Mouse (Mus musculus) limb, embryonic 14.5 days (tissue): ENCODE measurements around the gene Tmem240. TPM values are rescaled to one million over a fixed set of nuclear protein-coding genes. Genes with fewer than 3 reads are reported as not detected.
"Not testable (repeated sequence)": the region's sequence is repeated elsewhere in the genome, so short reads cannot be mapped to it uniquely, and the experiment has no call there.

Experiments used
- ATAC-seq: fragments of 200-750 bp; cut with Nextera tagmentation; 2 replicates; pipeline ENCODE4 v1.8.0; 2017; ENCODE audit warnings: low read depth, moderate number of reproducible peaks, moderate TSS enrichment; ENCODE audit not compliant: low FRiP score
- DNase-seq: peaks from one replicate; pipeline ENCODE4 v3.0.0-alpha.2; 2015; ENCODE audit warnings: low spot score
- H3K27ac ChIP-seq: fragments of 300-500 bp; sonication (generic); replicated peaks from 2 replicates; pipeline ENCODE4 v1.5.1; 2014; ENCODE audit warnings: low read depth, mild to moderate bottlenecking, low read length, moderate library complexity, mixed read lengths
- H3K27me3 ChIP-seq: fragments of 300-500 bp; sonication (generic); 2 replicates; pipeline ENCODE4 v1.6.1; 2014; ENCODE audit warnings: low read length, mixed read lengths; ENCODE audit not compliant: control insufficient read depth, insufficient read depth
- H3K36me3 ChIP-seq: fragments of 300-500 bp; sonication (generic); 2 replicates; pipeline ENCODE4 v1.6.1; 2014; ENCODE audit warnings: mild to moderate bottlenecking, low read length, moderate library complexity, mixed read lengths; ENCODE audit not compliant: control insufficient read depth, insufficient read depth
- H3K4me1 ChIP-seq: fragments of 300-500 bp; sonication (generic); 2 replicates; pipeline ENCODE4 v1.6.1; 2014; ENCODE audit warnings: antibody characterized with exemption, low read length, mixed read lengths; ENCODE audit not compliant: control insufficient read depth, insufficient read depth
- H3K4me2 ChIP-seq: fragments of 300-500 bp; sonication (generic); replicated peaks from 2 replicates; pipeline ENCODE4 v1.6.1; 2014; ENCODE audit warnings: low read depth, mild to moderate bottlenecking, low read length, moderate library complexity; ENCODE audit not compliant: severe bottlenecking
- H3K4me3 ChIP-seq: fragments of 300-500 bp; sonication (generic); replicated peaks from 2 replicates; pipeline ENCODE4 v1.5.1; 2014; ENCODE audit warnings: low read length
- H3K9ac ChIP-seq: fragments of 300-500 bp; sonication (generic); 2 replicates; pipeline ENCODE4 v1.6.1; 2014; ENCODE audit warnings: mild to moderate bottlenecking, low read depth, low read length, moderate library complexity; ENCODE audit not compliant: severe bottlenecking
- H3K9me3 ChIP-seq: fragments of 300-500 bp; sonication (generic); 2 replicates; pipeline ENCODE4 v1.6.1; 2016; ENCODE audit warnings: low read length; ENCODE audit not compliant: control insufficient read depth
- POLR2A ChIP-seq: fragments of 200-500 bp; IDR thresholded peaks from 2 replicates; pipeline ENCODE4 v1.8.0; 2012; ENCODE audit warnings: inconsistent platforms, mild to moderate bottlenecking, moderate library complexity, borderline replicate concordance; ENCODE audit not compliant: insufficient read depth, insufficient read length; ENCODE audit errors: extremely low read depth
- WGBS: fragments of 180-500 bp; shearing (Covaris S2); extraction: QIAGEN DNeasy Blood & Tissue Kit; methylation state at CpG from one replicate; pipeline ENCODE4 v1.1.7; 2014; 5-methylcytosine and 5-hydroxymethylcytosine counted together
- polyA plus RNA-seq, 2 experiments: library from polyadenylated mRNA; depleted of rRNA in 1 of 2; stranded (reverse) in 1 of 2; unstranded in 1 of 2; fragments of >200 nt; fragmentation: Nextera tagmentation in 1 of 2; extraction: Ambion mirVana in 1 of 2; gene quantifications; 2 replicates each; pipeline versions ENCODE4 v1.2.1 to v1.2.3; 2012 to 2014

Gene Tmem240
- polyA plus RNA-seq, 2 experiments, result 0.88 to 4.0 TPM

DNA sequence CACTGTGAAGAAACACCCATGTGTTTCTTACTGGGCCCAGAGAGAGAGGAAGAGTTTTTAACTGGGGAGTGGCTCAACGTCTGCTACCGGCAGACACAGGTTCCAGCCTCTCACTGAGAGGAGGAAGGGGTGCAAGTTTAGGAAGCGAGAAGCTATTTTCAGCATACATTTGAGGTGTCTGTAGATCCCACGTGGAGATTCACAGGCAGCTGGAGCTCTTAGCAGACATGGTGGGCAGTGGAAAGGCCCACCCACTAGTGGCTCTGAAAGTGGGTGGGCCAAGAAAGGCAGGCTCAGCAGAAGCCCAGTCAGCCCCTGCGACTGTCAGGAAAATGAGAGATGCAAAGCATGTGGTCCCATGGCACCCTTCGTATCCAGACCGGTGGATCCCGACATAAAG, 3.7 kb downstream of the Tmem240 start:
- H3K27me3 ChIP-seq, result no peaks in the 10 kb centered on the region
- DNase-seq (no peak), ATAC-seq (no peak)
- no peak overlapping the region for H3K4me2 ChIP-seq
- no peak overlapping the region for H3K27ac ChIP-seq
- no peak overlapping the region for H3K4me3 ChIP-seq
- no peaks in the 10 kb centered on the region for H3K9me3 ChIP-seq
- peaks cover 48% of the 10 kb centered on the region for H3K36me3 ChIP-seq
- peaks cover 7% of the 10 kb centered on the region for H3K4me1 ChIP-seq
- 60% methylated on average over 8 of the region's 8 CpGs for WGBS
- no peak overlapping the region for H3K9ac ChIP-seq
- no peak for TF ChIP-seq POLR2A

DNA sequence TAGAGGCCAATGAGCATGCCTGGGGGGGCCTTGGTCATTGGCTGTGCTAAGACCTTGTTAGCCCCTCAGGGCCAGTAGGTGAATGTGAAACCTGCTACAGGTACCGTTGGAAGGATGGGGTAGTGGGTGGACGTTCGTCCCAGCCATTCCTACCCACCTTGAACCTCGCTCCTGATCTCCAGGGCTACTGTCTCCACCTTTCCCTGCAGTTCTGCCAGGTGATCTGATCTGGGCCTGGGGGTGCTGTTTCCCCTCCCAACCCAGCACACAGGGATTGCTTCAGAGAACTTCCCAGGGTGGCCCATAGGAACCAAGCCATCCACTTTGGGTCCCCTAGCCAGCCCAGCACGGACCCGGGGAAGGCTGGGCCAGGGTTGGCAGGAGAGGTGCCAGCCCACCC, 4.6 kb downstream of the Tmem240 start:
- no peak overlapping the region for H3K4me2 ChIP-seq
- H3K9ac ChIP-seq, result no peak overlapping the region
- H3K4me3 ChIP-seq, result no peak overlapping the region
- no peak for TF ChIP-seq POLR2A
- H3K36me3 ChIP-seq, result peaks cover 56% of the 10 kb centered on the region
- no peak overlapping the region for H3K27ac ChIP-seq
- H3K4me1 ChIP-seq, result peaks cover 7% of the 10 kb centered on the region
- ATAC-seq (no peak), DNase-seq (no peak)
- WGBS, result 81% methylated on average over 6 of the region's 6 CpGs
- H3K9me3 ChIP-seq, result no peaks in the 10 kb centered on the region
- H3K27me3 ChIP-seq, result no peaks in the 10 kb centered on the region

DNA sequence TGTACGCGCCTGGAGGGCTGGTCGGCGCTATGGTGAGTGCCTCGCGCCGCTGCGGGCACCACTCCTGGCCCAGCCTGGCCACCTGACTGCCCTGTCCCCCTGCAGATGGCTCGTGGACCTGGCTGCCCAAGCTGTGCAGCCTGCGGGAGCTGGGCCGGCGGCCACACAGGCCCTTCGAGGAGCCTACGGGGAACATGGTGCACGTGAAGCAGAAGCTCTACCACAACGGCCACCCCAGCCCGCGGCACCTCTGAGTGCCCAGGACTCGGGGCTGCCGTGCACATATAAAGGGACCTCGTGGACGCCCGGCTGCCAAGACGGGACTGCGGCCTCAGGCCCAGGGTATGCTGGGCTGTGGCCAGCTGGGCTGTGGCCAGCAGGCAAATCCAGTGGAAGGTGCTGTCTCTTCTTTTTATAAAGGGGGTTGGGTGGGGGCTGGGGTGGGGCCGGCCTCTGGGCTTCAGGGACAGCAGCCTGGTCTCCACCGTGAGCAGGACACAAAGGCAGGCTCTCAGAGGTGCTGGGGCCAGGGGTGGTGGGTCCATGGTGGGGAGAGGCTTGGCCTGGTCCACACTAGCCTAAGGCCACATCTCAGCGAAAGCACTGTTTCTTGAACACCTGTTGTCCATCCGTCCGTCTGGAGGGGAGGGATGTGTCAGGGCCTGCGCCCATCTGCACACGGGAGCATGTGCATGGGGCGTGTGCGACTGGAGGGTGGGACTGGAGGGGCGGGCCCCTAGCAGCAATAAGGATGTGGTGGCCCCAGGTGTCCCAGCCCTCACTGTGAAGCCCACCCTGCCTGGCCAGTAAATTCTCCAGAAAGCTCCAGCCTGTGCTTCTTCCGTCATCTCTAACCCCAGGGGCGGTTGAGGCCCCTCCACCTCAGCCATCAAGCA, 5.4 kb downstream of the Tmem240 start:
- Histone ChIP-seq H3K27me3 (no peaks in the 10 kb centered on the region), H3K36me3 (peaks cover 65% of the 10 kb centered on the region), H3K9me3 (no peaks in the 10 kb centered on the region), H3K27ac (no peak overlapping the region), H3K4me2 (no peak overlapping the region), H3K9ac (no peak overlapping the region), H3K4me3 (no peak overlapping the region), H3K4me1 (peaks cover 7% of the 10 kb centered on the region)
- TF ChIP-seq POLR2A, result no peak
- ATAC-seq (no peak), DNase-seq (no peak)
- 80% methylated on average over 37 of the region's 37 CpGs for WGBS

DNA sequence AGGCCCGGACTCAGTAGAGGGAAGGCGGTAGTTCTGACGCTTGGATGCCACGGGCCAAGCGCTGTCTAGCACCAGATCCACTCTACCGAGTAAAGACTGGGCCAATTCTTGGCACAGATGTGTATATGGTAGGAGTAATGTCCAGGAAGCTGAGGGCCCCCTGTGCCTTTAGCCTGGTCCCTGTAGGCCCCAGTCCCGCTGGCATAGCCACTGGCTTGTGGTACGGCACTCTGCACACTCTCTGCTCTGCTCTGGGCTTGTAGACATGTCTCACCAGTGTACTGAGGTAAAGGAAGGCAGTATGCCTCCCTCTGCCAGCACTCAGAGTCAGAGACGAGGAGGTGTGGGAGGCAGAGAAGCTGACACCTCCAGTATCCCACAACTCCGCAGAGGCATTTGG, 6.1 kb downstream of the Tmem240 start:
- 82% methylated on average over 10 of the region's 10 CpGs for WGBS
- H3K9me3 ChIP-seq, H3K4me2 ChIP-seq, H3K4me3 ChIP-seq, H3K4me1 ChIP-seq, H3K9ac ChIP-seq, ATAC-seq, DNase-seq, H3K27ac ChIP-seq, H3K27me3 ChIP-seq: not testable (repeated sequence)
- peaks cover 72% of the 10 kb centered on the region for H3K36me3 ChIP-seq

DNA sequence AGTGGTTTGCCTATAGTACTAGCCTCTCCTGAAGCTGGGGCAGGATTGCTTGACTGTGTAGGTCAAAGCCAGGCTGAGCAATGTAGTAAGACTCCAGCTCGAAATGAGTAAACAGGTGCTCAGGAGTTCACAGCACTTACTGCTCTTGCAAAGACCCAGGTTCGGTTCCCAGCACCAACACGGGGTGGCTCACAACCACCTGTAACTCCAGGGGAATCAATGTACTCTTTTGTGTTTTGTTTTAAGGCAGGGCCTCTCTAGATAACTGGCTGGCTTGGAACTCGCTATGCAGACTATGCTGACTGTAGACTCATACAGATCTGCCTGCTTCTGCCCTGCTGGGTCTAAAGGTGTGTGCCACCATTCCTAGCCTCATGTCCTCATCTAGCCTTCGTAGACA, 8.1 kb downstream of the Tmem240 start:
- Histone ChIP-seq H3K9me3 (no peaks in the 10 kb centered on the region), H3K4me3 (no peak overlapping the region), H3K36me3 (peaks cover 85% of the 10 kb centered on the region), H3K4me2 (no peak overlapping the region), H3K9ac (no peak overlapping the region), H3K4me1 (no peaks in the 10 kb centered on the region), H3K27me3 (no peaks in the 10 kb centered on the region), H3K27ac (no peak overlapping the region)
- no peak for DNase-seq
- WGBS, result 86% methylated on average over 5 of the region's 5 CpGs
- no peak for ATAC-seq
- no peak for TF ChIP-seq POLR2A
